Mouse (Mus musculus) kidney, embryonic 15.5 days (tissue): ENCODE measurements around the gene Ica1. TPM values are rescaled to one million over a fixed set of nuclear protein-coding genes. Genes with fewer than 3 reads are reported as not detected.

Source experiments
- ATAC-seq: fragments of 200-750 bp; cut with Nextera tagmentation; replicated peaks from 2 replicates; pipeline ENCODE4 v1.8.0; 2017; ENCODE audit warnings: moderate TSS enrichment; ENCODE audit not compliant: low FRiP score
- H3K27ac ChIP-seq: fragments of 300-500 bp; sonication (generic); 2 replicates; pipeline ENCODE4 v1.5.1; 2015; ENCODE audit warnings: mild to moderate bottlenecking, inconsistent platforms
- H3K27me3 ChIP-seq: fragments of 300-500 bp; sonication (generic); 2 replicates; pipeline ENCODE4 v1.6.1; 2015; ENCODE audit warnings: inconsistent platforms
- H3K36me3 ChIP-seq: fragments of 300-500 bp; sonication (generic); 2 replicates; pipeline ENCODE4 v1.6.1; 2015; ENCODE audit warnings: inconsistent platforms
- H3K4me1 ChIP-seq: fragments of 300-500 bp; sonication (generic); 2 replicates; pipeline ENCODE4 v1.6.1; 2015; ENCODE audit warnings: inconsistent platforms
- H3K4me2 ChIP-seq: fragments of 300-500 bp; sonication (generic); 2 replicates; pipeline ENCODE4 v1.6.1; 2015; ENCODE audit warnings: moderate library complexity, mild to moderate bottlenecking, inconsistent platforms
- H3K4me3 ChIP-seq: fragments of 300-500 bp; sonication (generic); replicated peaks from 2 replicates; pipeline ENCODE4 v1.5.1; 2015; ENCODE audit warnings: mild to moderate bottlenecking, inconsistent platforms
- H3K9ac ChIP-seq: fragments of 300-500 bp; sonication (generic); 2 replicates; pipeline ENCODE4 v1.6.1; 2015; ENCODE audit warnings: mild to moderate bottlenecking, inconsistent platforms
- H3K9me3 ChIP-seq: fragments of 300-500 bp; sonication (generic); replicated peaks from 2 replicates; pipeline ENCODE4 v1.6.1; 2016; ENCODE audit warnings: inconsistent platforms
- WGBS: fragments of 180-500 bp; shearing (Covaris S2); methylation state at CpG from one replicate; pipeline ENCODE4 v1.1.7; 2015; ENCODE audit warnings: mixed read lengths; 5-methylcytosine and 5-hydroxymethylcytosine counted together
- polyA plus RNA-seq: library from polyadenylated mRNA; unstranded; fragments of >200 nt; fragmentation: Nextera tagmentation; extraction: Ambion mirVana; gene quantifications from 2 replicates; pipeline ENCODE4 v1.2.1, GENCODE M21; 2015

The Ica1 gene
- polyA plus RNA-seq, 1 experiment from 2014 or later = 28.1 TPM

GRCm38 (mm10) chr6:8740092-8740491 is 38.2 kb downstream of the Ica1 start:
- ATAC-seq = peak; percentile 75
- H3K27ac ChIP-seq = peak overlapping the region; percentile 41; the same call in 1 of the 2 replicates
- no peak overlapping the region for H3K9ac ChIP-seq
- no peaks in the 10 kb centered on the region for H3K9me3 ChIP-seq
- WGBS = 30% methylated on average over 2 of the region's 2 CpGs
- no peaks in the 10 kb centered on the region for H3K36me3 ChIP-seq
- no peak overlapping the region for H3K4me2 ChIP-seq
- no peak overlapping the region for H3K4me3 ChIP-seq
- no peaks in the 10 kb centered on the region for H3K27me3 ChIP-seq
- peaks cover 6% of the 10 kb centered on the region; the same call in 1 of the 2 replicates for H3K4me1 ChIP-seq

GRCm38 (mm10) chr6:8738396-8738795 is 39.9 kb downstream of the Ica1 start:
- H3K27ac ChIP-seq = no peak overlapping the region
- ATAC-seq = no peak
- no peak overlapping the region for H3K4me2 ChIP-seq
- no peak overlapping the region for H3K4me3 ChIP-seq
- H3K27me3 ChIP-seq = no peaks in the 10 kb centered on the region
- 69% methylated on average over 4 of the region's 4 CpGs for WGBS
- H3K36me3 ChIP-seq = no peaks in the 10 kb centered on the region
- H3K9me3 ChIP-seq = no peaks in the 10 kb centered on the region
- H3K9ac ChIP-seq = no peak overlapping the region
- H3K4me1 ChIP-seq = peaks cover 6% of the 10 kb centered on the region; the same call in 1 of the 2 replicates

- Histone ChIP-seq H3K4me1 (peaks cover 4% of the 10 kb centered on the region; the same call in 1 of the 2 replicates), H3K27me3 (no peaks in the 10 kb centered on the region), H3K4me2 (no peak overlapping the region), H3K27ac (no peak overlapping the region), H3K9ac (no peak overlapping the region), H3K36me3 (no peaks in the 10 kb centered on the region), H3K9me3 (no peaks in the 10 kb centered on the region), H3K4me3 (no peak overlapping the region)
- ATAC-seq = no peak
These were observed 41.8 kb downstream of the Ica1 start for GRCm38 (mm10) chr6:8736493-8736820.

DNA sequence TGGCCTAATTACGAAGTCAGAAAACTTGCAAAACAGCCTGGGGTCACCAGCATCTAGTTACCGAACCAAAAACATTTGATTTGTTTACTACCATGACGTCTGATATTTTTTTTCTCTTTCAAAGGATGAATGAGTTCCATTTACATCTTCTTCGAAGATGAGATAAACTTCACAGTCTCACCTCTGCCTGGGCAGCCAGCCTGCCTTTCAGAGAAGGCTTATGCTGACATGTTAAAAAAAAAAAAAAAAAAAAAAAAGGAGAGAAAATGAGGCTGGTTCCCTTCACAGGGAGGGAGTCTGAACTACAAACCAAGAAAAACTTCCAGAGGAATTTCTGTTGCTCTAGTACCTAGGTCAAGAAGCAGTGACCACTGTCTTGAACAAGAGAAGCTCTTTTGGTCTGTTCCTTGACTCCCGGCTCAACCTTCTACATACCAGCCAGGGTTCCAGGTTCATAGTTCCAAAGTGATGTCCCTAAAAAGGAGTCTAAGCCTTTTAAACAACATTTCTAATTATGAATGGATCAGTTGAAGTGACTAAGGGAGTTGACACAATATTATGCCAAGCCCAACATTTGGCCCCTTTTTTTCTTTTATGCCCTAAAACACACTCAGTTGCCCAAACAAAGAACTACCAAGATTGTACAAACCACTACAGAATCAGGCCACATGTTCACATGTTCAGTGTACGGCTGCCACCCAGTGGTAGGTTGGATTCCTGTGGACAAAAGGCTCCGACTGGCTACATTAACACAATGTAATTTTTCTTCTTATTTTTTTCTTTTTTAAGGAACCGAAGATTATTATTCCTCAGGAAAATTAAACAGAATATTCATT is 42.4 kb downstream of the Ica1 start:
- no peak overlapping the region for H3K9ac ChIP-seq
- H3K27ac ChIP-seq = no peak overlapping the region
- no peaks in the 10 kb centered on the region for H3K36me3 ChIP-seq
- no peaks in the 10 kb centered on the region for H3K9me3 ChIP-seq
- H3K4me3 ChIP-seq = no peak overlapping the region
- H3K27me3 ChIP-seq = no peaks in the 10 kb centered on the region
- H3K4me1 ChIP-seq = peaks cover 4% of the 10 kb centered on the region; the same call in 1 of the 2 replicates
- 56% methylated on average over 8 of the region's 8 CpGs for WGBS
- ATAC-seq = peak; percentile 70; the same call in 1 of the 2 replicates
- H3K4me2 ChIP-seq = no peak overlapping the region

DNA sequence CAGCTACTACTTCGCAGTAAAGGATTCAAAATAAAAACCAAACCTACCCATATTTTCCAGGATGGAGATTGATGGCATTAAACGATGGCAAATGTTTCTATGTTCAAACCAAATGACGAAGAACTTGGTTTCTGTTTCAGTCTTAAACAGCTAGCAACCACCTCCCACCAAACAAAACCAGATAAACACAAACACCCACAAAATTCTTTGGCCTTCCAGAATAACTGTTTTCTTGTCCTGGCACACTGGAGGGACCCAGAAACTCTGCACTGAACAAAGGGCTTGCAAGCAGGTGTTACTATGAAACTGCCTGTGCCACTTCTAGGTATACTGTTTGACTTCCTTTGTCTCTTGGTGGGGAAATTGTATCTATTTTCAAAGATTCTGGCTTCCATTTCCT is 43.2 kb downstream of the Ica1 start:
- H3K4me3 ChIP-seq = no peak overlapping the region
- H3K27me3 ChIP-seq = no peaks in the 10 kb centered on the region
- H3K9ac ChIP-seq = no peak overlapping the region
- no peaks in the 10 kb centered on the region for H3K36me3 ChIP-seq
- peaks cover 4% of the 10 kb centered on the region; the same call in 1 of the 2 replicates for H3K4me1 ChIP-seq
- H3K27ac ChIP-seq = no peak overlapping the region
- 85% methylated on average over 3 of the region's 3 CpGs for WGBS
- H3K9me3 ChIP-seq = 0 out of 2 replicates have a peak, but pooled peaks cover under 1% of the 10 kb centered on the region
- ATAC-seq = no peak
- no peak overlapping the region for H3K4me2 ChIP-seq

GRCm38 (mm10) chr6:8732492-8732891 is 45.8 kb downstream of the Ica1 start:
- Histone ChIP-seq H3K9ac (no peak overlapping the region), H3K4me3 (no peak overlapping the region), H3K9me3 (0 out of 2 replicates have a peak, but pooled peaks cover 3% of the 10 kb centered on the region), H3K4me1 (no peaks in the 10 kb centered on the region), H3K36me3 (no peaks in the 10 kb centered on the region), H3K27ac (no peak overlapping the region), H3K4me2 (no peak overlapping the region), H3K27me3 (no peaks in the 10 kb centered on the region)
- 30% methylated on average over 5 of the region's 5 CpGs for WGBS
- ATAC-seq = peak; percentile 76

DNA sequence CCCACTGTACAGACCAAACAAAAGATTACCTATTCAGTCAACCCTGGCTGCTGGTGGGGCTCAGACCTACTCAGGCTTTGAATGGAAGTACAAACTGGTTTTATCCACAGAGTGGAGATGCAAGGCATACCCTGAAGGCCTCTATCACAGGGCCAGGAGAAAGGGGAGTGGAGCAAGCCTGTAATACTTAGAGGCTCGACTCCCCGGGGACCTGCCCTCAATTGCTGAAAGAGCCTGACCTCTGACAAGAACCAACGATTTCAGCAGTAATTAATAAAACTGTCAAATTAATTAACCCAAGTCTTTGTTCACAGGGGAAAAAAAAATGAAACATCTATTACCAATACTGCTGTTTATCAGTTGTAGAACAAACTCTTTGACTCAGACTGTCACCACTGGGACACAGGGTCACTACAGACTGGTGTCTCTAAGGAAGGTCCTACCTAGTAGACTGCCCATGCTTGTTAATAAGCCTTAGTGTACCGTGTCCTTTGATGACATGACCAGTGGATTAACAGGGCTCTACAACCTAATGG is 46.6 kb downstream of the Ica1 start:
- Histone ChIP-seq H3K36me3 (no peaks in the 10 kb centered on the region), H3K27me3 (no peaks in the 10 kb centered on the region), H3K4me1 (no peaks in the 10 kb centered on the region), H3K27ac (no peak overlapping the region), H3K4me3 (no peak overlapping the region), H3K9ac (no peak overlapping the region), H3K4me2 (no peak overlapping the region), H3K9me3 (0 out of 2 replicates have a peak, but pooled peaks cover 3% of the 10 kb centered on the region)
- WGBS = 19% methylated on average over 4 of the region's 4 CpGs
- no peak for ATAC-seq

DNA sequence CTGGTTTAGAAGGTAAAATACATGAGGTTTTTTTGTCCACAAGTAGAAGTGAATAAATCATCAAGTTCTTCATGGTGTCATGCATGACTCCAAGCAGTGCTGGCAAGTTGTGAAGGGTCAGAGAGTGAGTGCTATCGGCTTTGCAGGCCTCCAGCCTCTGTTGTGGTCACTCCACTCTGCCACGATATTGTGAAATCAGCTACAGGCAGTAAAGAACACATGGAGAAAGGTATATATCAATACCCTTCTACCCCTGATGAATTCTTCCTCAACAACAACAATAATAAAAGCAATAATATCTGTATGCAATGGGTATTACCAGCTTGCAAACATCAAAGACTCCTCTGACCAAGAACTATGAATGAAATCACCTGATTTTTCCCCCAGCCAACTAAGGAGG is 47.9 kb downstream of the Ica1 start:
- Histone ChIP-seq H3K9me3 (0 out of 2 replicates have a peak, but pooled peaks cover 3% of the 10 kb centered on the region), H3K27ac (no peak overlapping the region), H3K36me3 (no peaks in the 10 kb centered on the region), H3K9ac (no peak overlapping the region), H3K27me3 (no peaks in the 10 kb centered on the region), H3K4me2 (no peak overlapping the region), H3K4me1 (no peaks in the 10 kb centered on the region), H3K4me3 (no peak overlapping the region)
- ATAC-seq = no peak
- 84% methylated on average over 2 of the region's 2 CpGs for WGBS

GRCm38 (mm10) chr6:8727806-8728205 is 50.5 kb downstream of the Ica1 start:
- no peak overlapping the region for H3K27ac ChIP-seq
- no peaks in the 10 kb centered on the region for H3K27me3 ChIP-seq
- 85% methylated on average over 8 of the region's 8 CpGs for WGBS
- H3K36me3 ChIP-seq = no peaks in the 10 kb centered on the region
- H3K4me2 ChIP-seq = no peak overlapping the region
- no peak overlapping the region for H3K9ac ChIP-seq
- H3K4me3 ChIP-seq = no peak overlapping the region
- no peak for ATAC-seq
- H3K9me3 ChIP-seq = 0 out of 2 replicates have a peak, but pooled peaks cover 3% of the 10 kb centered on the region
- no peaks in the 10 kb centered on the region for H3K4me1 ChIP-seq

DNA sequence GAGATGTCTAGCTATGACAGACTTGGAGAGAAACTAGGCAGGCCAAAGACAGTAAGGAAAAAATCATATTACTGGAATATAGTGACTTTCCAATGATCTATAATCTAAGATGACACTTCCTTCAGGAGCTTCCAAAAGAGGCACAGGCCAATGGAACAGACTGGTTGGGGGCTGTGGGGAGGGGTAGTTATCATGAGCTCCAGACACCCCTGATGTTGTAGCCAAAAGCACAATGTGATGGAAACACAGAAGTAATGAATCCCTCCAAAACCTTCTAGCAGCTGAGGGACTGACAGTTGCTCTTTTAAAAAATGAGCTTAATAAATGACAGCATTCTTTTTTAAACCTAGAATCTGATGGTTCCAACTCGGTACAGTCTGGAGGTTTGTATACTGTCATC is 52.7 kb downstream of the Ica1 start:
- H3K9ac ChIP-seq = no peak overlapping the region
- H3K4me1 ChIP-seq = no peaks in the 10 kb centered on the region
- no peaks in the 10 kb centered on the region for H3K36me3 ChIP-seq
- H3K4me2 ChIP-seq = no peak overlapping the region
- 55% methylated on average over 1 of the region's 1 CpGs for WGBS
- ATAC-seq = no peak
- H3K27me3 ChIP-seq = no peaks in the 10 kb centered on the region
- H3K4me3 ChIP-seq = no peak overlapping the region
- H3K9me3 ChIP-seq = 0 out of 2 replicates have a peak, but pooled peaks cover 3% of the 10 kb centered on the region
- no peak overlapping the region for H3K27ac ChIP-seq

GRCm38 (mm10) chr6:8719692-8720091 is 58.6 kb downstream of the Ica1 start:
- 75% methylated on average over 2 of the region's 2 CpGs for WGBS
- no peak for ATAC-seq

GRCm38 (mm10) chr6:8717967-8718366 is 60.3 kb downstream of the Ica1 start:
- ATAC-seq = no peak
- Histone ChIP-seq H3K4me2 (no peak overlapping the region), H3K9ac (no peak overlapping the region), H3K27ac (no peak overlapping the region), H3K36me3 (no peaks in the 10 kb centered on the region), H3K9me3 (no peaks in the 10 kb centered on the region), H3K4me1 (no peaks in the 10 kb centered on the region), H3K27me3 (no peaks in the 10 kb centered on the region), H3K4me3 (no peak overlapping the region)
- 90% methylated on average over 7 of the region's 7 CpGs for WGBS

More at GRCm38 (mm10) chr6:8719692-8720091, 58.6 kb downstream of the Ica1 start:
- H3K9ac ChIP-seq = no peak overlapping the region
- H3K4me1 ChIP-seq = no peaks in the 10 kb centered on the region
- no peaks in the 10 kb centered on the region for H3K9me3 ChIP-seq
- H3K27me3 ChIP-seq = no peaks in the 10 kb centered on the region
- H3K27ac ChIP-seq = no peak overlapping the region
- H3K36me3 ChIP-seq = no peaks in the 10 kb centered on the region
- H3K4me3 ChIP-seq = no peak overlapping the region
- no peak overlapping the region for H3K4me2 ChIP-seq
